Mouse (Mus musculus): ENCODE results near the gene Trim33. TPM values are rescaled to one million over a fixed set of nuclear protein-coding genes. Genes with fewer than 3 reads are reported as not detected.

Trim33 gene
- total and polyA plus RNA-seq, 2 experiments from 2014 or later: 5.5 to 22.8 TPM

DNA sequence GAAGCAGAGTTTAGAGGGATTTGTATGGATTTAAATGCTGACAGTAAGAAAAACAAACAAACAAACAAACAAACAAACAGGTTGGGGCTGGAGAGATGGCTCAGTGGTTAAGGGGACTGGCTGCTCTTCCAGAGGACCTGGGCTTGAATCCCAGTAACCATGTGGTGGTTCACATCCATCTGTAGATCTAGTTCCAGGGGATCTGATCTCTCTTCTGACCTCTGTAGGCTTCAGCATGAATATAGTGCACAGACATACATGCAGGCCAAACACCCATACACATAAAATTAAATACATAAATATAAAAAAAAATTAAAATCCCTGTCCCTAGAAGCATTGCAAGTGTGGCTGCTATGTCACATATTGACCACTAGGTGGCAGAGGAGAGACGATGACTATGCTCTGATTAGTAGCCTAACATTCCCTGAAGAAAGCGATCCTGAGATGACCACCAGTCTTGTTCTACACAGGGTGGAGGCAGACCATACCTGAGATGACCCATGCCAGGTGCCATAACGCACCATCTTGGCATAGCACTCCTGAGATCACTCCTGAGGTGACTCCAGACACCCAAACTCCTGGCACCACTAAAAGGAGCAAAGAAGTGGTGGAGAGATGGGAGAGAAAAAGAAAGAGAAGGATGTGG lies 113.6 kb downstream of the Trim33 start:
- no peaks in the 10 kb centered on the region for H3K4me1 ChIP-seq (ENCODE audit: control insufficient read depth, insufficient read depth)
- H3K27ac ChIP-seq (ENCODE audit: low read depth): no peak overlapping the region
- TF ChIP-seq EP300 (IDR thresholded peaks at IDR 0.05; ENCODE audit: low read depth) (no peak), CTCF (IDR thresholded peaks at IDR 0.05; ENCODE audit: low read depth) (peak; percentile 95)
- no peak overlapping the region for H3K4me3 ChIP-seq (ENCODE audit: low read depth, low read length)
- 10% methylated on average over 3 of the region's 3 CpGs for WGBS
- no peak overlapping the region for H3K9ac ChIP-seq (replicated peaks; ENCODE audit: low read depth, low read length)
- DNase-seq (ENCODE audit: low spot score) (peak; percentile 73), ATAC-seq (ENCODE audit: insufficient read depth, low read depth) (no peak)
- H3K36me3 ChIP-seq (replicated peaks; ENCODE audit: control insufficient read depth, insufficient read depth, low read length): no peaks in the 10 kb centered on the region
- no peak overlapping the region for H3K4me2 ChIP-seq (ENCODE audit: low read depth, low read length)
- H3K27me3 ChIP-seq (ENCODE audit: control insufficient read depth, insufficient read depth, low read length): no peaks in the 10 kb centered on the region
- no peaks in the 10 kb centered on the region for H3K9me3 ChIP-seq (replicated peaks; ENCODE audit: control insufficient read depth, low read length)

DNA sequence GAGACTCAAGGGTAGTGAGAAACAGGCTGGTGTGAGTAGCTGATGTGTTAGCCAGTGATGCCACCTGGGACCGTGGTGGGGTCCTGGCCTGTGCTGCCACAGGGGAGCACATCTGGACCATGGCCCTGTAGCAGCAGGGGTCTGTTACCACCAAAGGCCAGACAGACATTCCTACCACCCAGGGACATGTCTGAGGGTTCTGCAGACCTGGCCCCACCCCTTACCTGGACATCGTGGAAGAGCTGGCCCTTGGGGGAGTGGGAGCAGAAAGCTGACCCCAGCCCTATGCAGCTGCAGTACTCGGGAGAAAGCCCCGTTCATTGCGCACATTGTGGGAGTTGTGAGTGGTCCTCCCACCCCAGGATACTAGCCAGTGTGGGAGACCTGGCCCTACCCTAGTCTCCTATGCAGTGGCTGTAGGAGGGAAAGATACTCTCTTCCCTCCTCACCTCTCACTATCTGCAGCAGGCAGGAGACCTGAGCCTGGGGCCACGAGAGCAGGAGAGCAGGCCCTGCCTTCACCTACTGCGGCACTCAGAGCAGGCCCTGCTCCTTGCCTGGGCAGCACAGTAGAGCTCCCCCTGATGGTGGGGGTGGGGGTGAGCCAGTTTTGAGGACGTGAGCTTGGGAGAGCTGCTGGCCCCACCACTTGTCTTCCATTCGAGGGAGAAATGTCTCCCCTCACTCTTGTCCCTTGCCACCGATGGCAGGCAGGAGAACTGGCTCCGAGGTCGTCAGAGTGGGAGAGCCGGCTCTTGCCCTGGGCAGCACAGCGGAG lies 114.4 kb downstream of the Trim33 start:
- Histone ChIP-seq H3K27ac (ENCODE audit: low read depth) (no peak overlapping the region), H3K27me3 (ENCODE audit: control insufficient read depth, insufficient read depth, low read length) (no peaks in the 10 kb centered on the region), H3K4me2 (ENCODE audit: low read depth, low read length) (no peak overlapping the region), H3K36me3 (replicated peaks; ENCODE audit: control insufficient read depth, insufficient read depth, low read length) (no peaks in the 10 kb centered on the region), H3K4me3 (ENCODE audit: low read depth, low read length) (no peak overlapping the region), H3K4me1 (ENCODE audit: control insufficient read depth, insufficient read depth) (no peaks in the 10 kb centered on the region), H3K9ac (replicated peaks; ENCODE audit: low read depth, low read length) (no peak overlapping the region), H3K9me3 (replicated peaks; ENCODE audit: control insufficient read depth, low read length) (no peaks in the 10 kb centered on the region)
- ATAC-seq (ENCODE audit: insufficient read depth, low read depth) (no peak), DNase-seq (ENCODE audit: low spot score) (no peak)
- 72% methylated on average over 14 of the region's 14 CpGs for WGBS
- TF ChIP-seq EP300 (IDR thresholded peaks at IDR 0.05; ENCODE audit: low read depth) (no peak), CTCF (IDR thresholded peaks at IDR 0.05; ENCODE audit: low read depth) (no peak)

DNA sequence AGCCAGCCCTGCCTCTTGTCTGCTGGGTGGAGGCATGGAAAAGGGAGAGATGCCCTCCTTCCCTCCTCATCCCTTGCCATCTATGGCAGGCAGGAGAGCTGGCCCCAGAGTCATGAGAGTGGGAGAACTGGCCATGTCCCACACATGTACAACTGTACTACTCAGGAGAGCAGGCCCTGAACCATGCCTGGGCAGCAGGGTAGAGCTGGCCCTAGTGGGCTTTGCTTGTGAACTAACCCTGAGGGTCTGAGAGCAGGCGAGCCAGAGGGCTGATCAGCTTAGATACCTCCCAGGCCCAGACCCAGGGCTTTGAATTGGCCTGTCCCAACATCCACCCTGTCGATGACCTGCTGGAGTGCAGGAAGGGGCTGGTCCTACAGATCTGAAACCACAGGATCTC lies 115.0 kb downstream of the Trim33 start:
- Histone ChIP-seq H3K9me3 (replicated peaks; ENCODE audit: control insufficient read depth, low read length) (no peaks in the 10 kb centered on the region), H3K27me3 (ENCODE audit: control insufficient read depth, insufficient read depth, low read length) (no peaks in the 10 kb centered on the region), H3K4me3 (ENCODE audit: low read depth, low read length) (no peak overlapping the region), H3K36me3 (replicated peaks; ENCODE audit: control insufficient read depth, insufficient read depth, low read length) (no peaks in the 10 kb centered on the region), H3K4me2 (ENCODE audit: low read depth, low read length) (no peak overlapping the region), H3K9ac (replicated peaks; ENCODE audit: low read depth, low read length) (no peak overlapping the region), H3K27ac (ENCODE audit: low read depth) (no peak overlapping the region), H3K4me1 (ENCODE audit: control insufficient read depth, insufficient read depth) (no peaks in the 10 kb centered on the region)
- 79% methylated on average over 2 of the region's 2 CpGs for WGBS
- TF ChIP-seq CTCF (IDR thresholded peaks at IDR 0.05; ENCODE audit: low read depth) (no peak), EP300 (IDR thresholded peaks at IDR 0.05; ENCODE audit: low read depth) (no peak)
- ATAC-seq (ENCODE audit: insufficient read depth, low read depth) (no peak), DNase-seq (ENCODE audit: low spot score) (no peak)

DNA sequence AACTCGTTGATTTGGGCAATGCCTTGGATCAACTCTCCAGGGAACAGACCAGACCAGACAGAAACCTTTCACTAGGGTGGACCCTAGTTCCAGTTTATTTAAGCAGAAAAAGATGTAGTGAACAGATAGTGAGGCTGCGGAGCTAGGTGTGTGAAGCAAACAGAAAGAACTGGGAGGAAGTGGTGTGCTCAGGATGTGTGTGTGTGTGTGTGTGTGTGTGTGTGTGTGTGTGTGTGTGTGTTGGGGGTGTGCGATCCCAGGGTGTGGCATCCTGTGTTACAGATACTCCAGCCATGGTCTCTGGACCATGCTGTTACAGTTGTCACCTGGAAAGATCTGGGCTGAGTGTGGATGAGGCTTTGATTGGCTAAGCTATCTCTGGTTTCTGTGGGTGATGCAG lies 118.4 kb downstream of the Trim33 start:
- Histone ChIP-seq H3K4me1 (ENCODE audit: control insufficient read depth, insufficient read depth) (no peaks in the 10 kb centered on the region), H3K27ac (ENCODE audit: low read depth) (no peak overlapping the region), H3K9ac (replicated peaks; ENCODE audit: low read depth, low read length) (no peak overlapping the region), H3K4me3 (ENCODE audit: low read depth, low read length) (no peak overlapping the region), H3K4me2 (ENCODE audit: low read depth, low read length) (no peak overlapping the region), H3K9me3 (replicated peaks; ENCODE audit: control insufficient read depth, low read length) (no peaks in the 10 kb centered on the region), H3K36me3 (replicated peaks; ENCODE audit: control insufficient read depth, insufficient read depth, low read length) (no peaks in the 10 kb centered on the region), H3K27me3 (ENCODE audit: control insufficient read depth, insufficient read depth, low read length) (no peaks in the 10 kb centered on the region)
- WGBS: 63% methylated on average over 3 of the region's 3 CpGs
- TF ChIP-seq CTCF (IDR thresholded peaks at IDR 0.05; ENCODE audit: low read depth): no peak
- no peak for TF ChIP-seq EP300 (IDR thresholded peaks at IDR 0.05; ENCODE audit: low read depth)
- no peak for DNase-seq (ENCODE audit: low spot score)
- no peak for ATAC-seq (ENCODE audit: insufficient read depth, low read depth)

DNA sequence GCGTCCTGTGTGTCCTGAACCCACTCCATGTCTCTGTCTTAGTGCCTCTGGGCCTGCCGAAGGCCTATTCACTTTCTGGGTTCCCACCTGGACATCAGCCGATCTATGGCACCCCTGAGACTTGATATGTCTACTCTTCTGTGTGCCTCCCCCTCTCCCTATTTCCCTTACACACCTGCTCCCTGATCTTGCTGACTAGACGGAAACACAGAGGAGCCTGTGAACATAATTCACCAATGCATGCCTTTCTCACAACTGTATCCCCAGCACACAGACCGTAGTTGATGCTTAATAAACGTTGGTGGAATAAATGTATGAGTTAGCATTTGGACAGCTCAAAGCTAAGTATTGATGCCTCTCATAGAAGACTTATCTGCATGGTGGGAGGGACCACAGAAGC lies 121.7 kb downstream of the Trim33 start:
- DNase-seq (ENCODE audit: low spot score): no peak
- Histone ChIP-seq H3K4me3 (ENCODE audit: low read depth, low read length) (no peak overlapping the region), H3K4me2 (ENCODE audit: low read depth, low read length) (no peak overlapping the region), H3K9me3 (replicated peaks; ENCODE audit: control insufficient read depth, low read length) (no peaks in the 10 kb centered on the region), H3K9ac (replicated peaks; ENCODE audit: low read depth, low read length) (no peak overlapping the region), H3K4me1 (ENCODE audit: control insufficient read depth, insufficient read depth) (no peaks in the 10 kb centered on the region), H3K27me3 (ENCODE audit: control insufficient read depth, insufficient read depth, low read length) (no peaks in the 10 kb centered on the region), H3K36me3 (replicated peaks; ENCODE audit: control insufficient read depth, insufficient read depth, low read length) (no peaks in the 10 kb centered on the region), H3K27ac (ENCODE audit: low read depth) (no peak overlapping the region)
- WGBS: 80% methylated on average over 6 of the region's 6 CpGs
- no peak for TF ChIP-seq EP300 (IDR thresholded peaks at IDR 0.05; ENCODE audit: low read depth)
- TF ChIP-seq CTCF (IDR thresholded peaks at IDR 0.05; ENCODE audit: low read depth): no peak
- ATAC-seq (ENCODE audit: insufficient read depth, low read depth): no peak
